Mouse (Mus musculus): ENCODE data around the gene Rin3.

- TF ChIP-seq CTCF (IDR thresholded peaks at IDR 0.05; ENCODE audit: low read depth) = no peak
- TF ChIP-seq EP300 (optimal IDR thresholded peaks at IDR 0.05) = no peak
Observed at GRCm38 (mm10) chr12:102320322-102320721, 37.5 kb downstream of the Rin3 start.
